Mouse (Mus musculus) liver, embryonic 15.5 days (tissue): ENCODE measurements around the gene Cd209g. TPM values are rescaled to one million over a fixed set of nuclear protein-coding genes. Genes with fewer than 3 reads are reported as not detected.
A peak's percentile ranks its signal among the peaks of the same experiment; 100 is the strongest.

Experiments
- ATAC-seq: fragments of 200-750 bp; cut with Nextera tagmentation; 2 replicates; pipeline ENCODE4 v1.8.0; 2017; ENCODE audit warnings: moderate number of reproducible peaks, mild to moderate bottlenecking, moderate library complexity; ENCODE audit not compliant: insufficient read depth
- H3K27ac ChIP-seq: fragments of 300-500 bp; sonication (generic); replicated peaks from 2 replicates; pipeline ENCODE4 v1.5.1; 2015; ENCODE audit warnings: mild to moderate bottlenecking, inconsistent platforms
- H3K27me3 ChIP-seq: fragments of 300-500 bp; sonication (generic); 2 replicates; pipeline ENCODE4 v1.6.1; 2015; ENCODE audit warnings: mild to moderate bottlenecking, inconsistent platforms
- H3K36me3 ChIP-seq: fragments of 300-500 bp; sonication (generic); replicated peaks from 2 replicates; pipeline ENCODE4 v1.6.1; 2015; ENCODE audit warnings: moderate library complexity, mild to moderate bottlenecking, inconsistent platforms
- H3K4me1 ChIP-seq: fragments of 300-500 bp; sonication (generic); replicated peaks from 2 replicates; pipeline ENCODE4 v1.6.1; 2015; ENCODE audit warnings: inconsistent platforms
- H3K4me2 ChIP-seq: fragments of 300-500 bp; sonication (generic); 2 replicates; pipeline ENCODE4 v1.6.1; 2015; ENCODE audit warnings: moderate library complexity, mild to moderate bottlenecking, inconsistent platforms
- H3K4me3 ChIP-seq: fragments of 300-500 bp; sonication (generic); replicated peaks from 2 replicates; pipeline ENCODE4 v1.5.1; 2015; ENCODE audit warnings: mild to moderate bottlenecking, inconsistent platforms
- H3K9ac ChIP-seq: fragments of 300-500 bp; sonication (generic); 2 replicates; pipeline ENCODE4 v1.6.1; 2015; ENCODE audit warnings: moderate library complexity, mild to moderate bottlenecking, inconsistent platforms
- H3K9me3 ChIP-seq: fragments of 300-500 bp; sonication (generic); replicated peaks from 2 replicates; pipeline ENCODE4 v1.6.1; 2016; ENCODE audit warnings: inconsistent platforms
- WGBS: fragments of 180-500 bp; shearing (Covaris S2); methylation state at CpG from one replicate; pipeline ENCODE4 v1.1.7; 2015; ENCODE audit warnings: mixed read lengths; ENCODE audit not compliant: insufficient replicate concordance; 5-methylcytosine and 5-hydroxymethylcytosine counted together
- polyA plus RNA-seq: library from polyadenylated mRNA; unstranded; fragments of >200 nt; fragmentation: Nextera tagmentation; extraction: Ambion mirVana; gene quantifications from 2 replicates; pipeline ENCODE4 v1.2.1, GENCODE M21; 2015

Cd209g gene
- polyA plus RNA-seq, 1 experiment from 2014 or later: 0.10 TPM

DNA sequence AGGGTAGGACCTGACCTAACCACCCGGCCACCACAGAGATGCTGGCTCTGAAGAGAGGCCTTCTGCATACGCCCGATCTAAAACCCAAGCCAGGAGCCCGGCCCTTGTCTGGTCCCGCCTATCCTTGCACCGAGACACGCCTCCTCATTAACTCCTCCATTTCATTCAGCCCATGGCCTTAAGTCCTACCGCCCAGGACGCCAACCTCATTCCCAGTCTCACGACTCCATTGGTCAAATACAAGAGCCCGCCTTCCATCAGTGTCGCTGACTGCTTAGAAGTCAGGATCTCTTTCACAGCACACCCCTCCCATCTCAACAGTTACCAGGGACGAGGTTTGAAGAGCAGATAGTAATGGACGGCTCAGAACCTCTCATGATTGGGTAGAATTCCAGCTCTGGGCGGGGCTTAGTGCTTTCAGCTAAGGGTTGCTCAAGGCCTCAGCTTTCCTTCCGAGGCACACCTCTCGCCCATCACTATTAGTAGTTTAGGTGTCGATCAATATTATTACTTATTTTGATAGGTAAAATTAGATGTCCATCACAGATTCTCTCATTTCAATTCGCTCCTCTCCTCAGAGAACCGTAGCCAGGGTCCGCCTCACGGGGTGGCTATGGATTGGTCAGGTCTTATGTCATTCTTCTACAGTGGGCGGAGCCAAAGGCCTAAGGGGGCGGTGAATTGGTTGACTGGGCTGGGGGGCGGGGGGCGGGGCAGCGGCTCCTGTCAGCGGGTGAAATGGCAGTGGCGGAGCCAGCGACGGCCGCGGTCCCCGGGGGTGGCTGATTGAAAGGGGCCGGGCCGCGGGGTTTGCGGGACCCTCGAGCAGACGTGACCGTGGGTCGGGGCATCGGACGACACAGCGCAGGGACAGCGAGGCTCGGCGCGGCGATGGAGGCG, 32.2 kb downstream of the Cd209g start, which contains the start of gene Evi5l:
TSS of gene Evi5l (plus strand) at position 716 of the 900 bp plus-strand sequence.
- ATAC-seq: peak; percentile 93
- Histone ChIP-seq H3K4me1 (peaks cover 31% of the 10 kb centered on the region), H3K4me3 (peak within 1 kb of the TSS; percentile 81), H3K27ac (peak within 1 kb of the TSS; percentile 67), H3K4me2 (peak within 1 kb of the TSS; percentile 97), H3K9ac (peak within 1 kb of the TSS; percentile 75), H3K27me3 (no peaks in the 10 kb centered on the region), H3K36me3 (no peaks in the 10 kb centered on the region), H3K9me3 (no peaks in the 10 kb centered on the region)
- under 1% methylated on average over 51 of the region's 51 CpGs for WGBS

DNA sequence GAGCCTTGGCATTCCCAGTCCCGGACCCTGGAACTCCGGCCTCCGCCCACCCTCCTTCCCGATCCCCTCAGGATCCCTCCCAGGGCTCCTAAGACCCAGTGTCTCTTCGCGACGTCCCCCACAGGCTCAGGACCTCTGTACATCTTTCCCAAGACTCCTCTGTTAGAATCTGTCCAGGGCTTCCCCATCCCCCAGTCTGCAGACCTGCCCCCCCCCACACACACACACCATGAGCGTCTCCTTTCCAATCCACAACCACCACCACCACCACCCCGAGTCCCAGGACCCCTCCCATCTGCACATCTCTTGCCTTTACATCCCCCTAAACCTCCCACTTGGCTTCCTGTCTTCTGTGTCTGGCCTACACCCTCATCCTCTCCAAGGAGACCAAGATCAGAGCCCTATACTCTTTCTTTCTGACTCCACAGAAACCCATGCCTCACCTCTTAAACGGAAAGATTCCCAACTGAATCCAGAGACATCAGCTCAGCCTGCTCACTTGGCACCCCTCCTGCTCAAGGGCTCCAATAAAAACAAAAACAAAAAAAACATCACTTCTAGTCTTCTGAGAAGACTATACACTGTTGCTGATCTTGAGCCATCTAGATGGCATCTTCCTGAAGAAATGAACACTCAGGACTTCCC, 33.1 kb downstream of the Cd209g start:
- 20% methylated on average over 10 of the region's 10 CpGs for WGBS
- ATAC-seq: no peak
- peaks cover 31% of the 10 kb centered on the region for H3K4me1 ChIP-seq
- peak overlapping the region; percentile 81 for H3K4me3 ChIP-seq
- no peaks in the 10 kb centered on the region for H3K27me3 ChIP-seq
- H3K9ac ChIP-seq: peak overlapping the region; percentile 75
- H3K9me3 ChIP-seq: no peaks in the 10 kb centered on the region
- peak overlapping the region; percentile 45; the same call in 1 of the 2 replicates for H3K27ac ChIP-seq
- no peaks in the 10 kb centered on the region for H3K36me3 ChIP-seq
- H3K4me2 ChIP-seq: peak overlapping the region; percentile 97

DNA sequence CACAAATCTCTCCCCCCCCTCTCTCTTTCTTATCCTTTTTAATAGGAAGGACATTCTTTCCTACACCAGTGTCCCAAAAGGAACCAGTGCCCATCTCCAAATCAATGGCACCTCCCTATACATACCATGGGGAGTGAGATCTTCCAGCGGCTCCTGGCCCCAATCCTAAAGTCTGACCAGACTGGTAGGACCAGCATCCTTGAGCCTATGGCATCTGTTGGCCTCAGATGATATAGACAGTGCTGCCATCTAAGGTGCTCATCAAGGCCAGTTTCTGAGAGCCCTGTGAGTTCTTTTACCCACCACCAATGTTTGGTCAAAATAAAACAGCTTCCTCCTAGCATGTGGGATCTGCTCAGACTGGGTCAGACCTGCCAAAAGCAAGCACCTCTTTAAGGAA, 34.0 kb downstream of the Cd209g start:
- H3K27ac ChIP-seq: no peak overlapping the region
- H3K36me3 ChIP-seq: no peaks in the 10 kb centered on the region
- peaks cover 31% of the 10 kb centered on the region for H3K4me1 ChIP-seq
- no peaks in the 10 kb centered on the region for H3K27me3 ChIP-seq
- ATAC-seq: no peak
- no peaks in the 10 kb centered on the region for H3K9me3 ChIP-seq
- H3K4me3 ChIP-seq: no peak overlapping the region
- no peak overlapping the region for H3K9ac ChIP-seq
- no peak overlapping the region for H3K4me2 ChIP-seq
- 89% methylated on average over 1 of the region's 1 CpGs for WGBS

DNA sequence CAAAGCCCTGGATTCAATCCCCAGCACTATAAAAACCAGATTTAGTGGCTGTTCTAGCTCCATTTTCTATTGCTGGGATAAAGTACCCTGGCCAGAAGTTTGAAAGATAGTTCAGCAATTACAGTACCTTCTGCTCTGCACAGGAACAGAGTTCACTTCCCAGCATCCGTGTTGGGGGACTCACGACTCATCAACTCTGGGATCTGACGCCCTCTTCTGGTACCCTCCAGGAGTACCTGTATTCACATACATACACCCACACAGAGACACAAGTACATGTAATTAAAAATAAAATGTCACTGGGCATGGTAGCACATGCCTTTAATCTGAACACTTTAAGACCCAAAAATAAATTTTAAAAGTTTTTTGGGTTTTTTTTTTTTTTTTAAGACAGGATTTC, 38.6 kb downstream of the Cd209g start:
- no peak for ATAC-seq
- Histone ChIP-seq H3K9ac (no peak overlapping the region), H3K9me3 (no peaks in the 10 kb centered on the region), H3K4me2 (no peak overlapping the region), H3K36me3 (no peaks in the 10 kb centered on the region), H3K27me3 (no peaks in the 10 kb centered on the region), H3K4me1 (peaks cover 11% of the 10 kb centered on the region; the same call in 1 of the 2 replicates), H3K4me3 (no peak overlapping the region), H3K27ac (no peak overlapping the region)
- WGBS: 60% methylated on average over 3 of the region's 3 CpGs

DNA sequence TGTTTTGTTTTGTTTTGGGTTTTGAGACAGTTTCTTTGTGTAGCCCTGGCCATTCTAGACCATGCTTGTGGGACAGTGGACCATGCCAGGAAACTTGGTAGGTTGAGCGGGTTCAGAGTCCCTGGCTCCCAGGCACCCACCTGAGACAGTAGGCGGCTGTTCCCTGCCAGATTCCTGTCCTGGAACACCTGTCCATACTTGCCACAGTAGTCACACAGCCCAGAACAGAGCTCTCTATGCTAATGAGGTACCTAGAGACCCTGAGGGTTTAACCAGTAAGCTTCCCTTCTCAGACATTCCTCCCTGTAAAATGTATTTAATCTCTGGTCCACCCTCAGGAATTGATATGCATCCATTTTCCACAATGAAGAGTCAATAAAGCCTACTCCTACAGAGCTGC, 40.1 kb downstream of the Cd209g start:
- no peaks in the 10 kb centered on the region for H3K27me3 ChIP-seq
- 64% methylated on average over 2 of the region's 2 CpGs for WGBS
- no peak overlapping the region for H3K9ac ChIP-seq

DNA sequence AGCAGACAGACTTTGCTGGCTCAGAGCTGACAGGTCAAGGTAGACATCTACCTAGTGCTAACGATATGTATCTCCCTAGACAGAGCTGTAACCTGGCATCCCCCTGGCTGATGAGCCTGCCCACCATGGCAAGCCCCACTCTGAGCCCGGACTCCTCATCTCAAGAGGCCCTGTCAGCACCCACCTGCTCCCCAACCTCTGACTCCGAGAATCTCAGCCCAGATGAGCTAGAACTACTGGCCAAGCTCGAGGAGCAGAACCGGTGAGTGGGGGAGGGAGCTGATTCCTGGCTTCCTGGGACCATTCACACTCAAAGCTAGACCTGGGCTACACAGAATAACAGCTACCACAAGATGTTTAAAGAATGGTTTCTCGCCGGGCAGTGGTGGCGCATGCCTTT, 49.5 kb downstream of the Cd209g start:
- Histone ChIP-seq H3K4me2 (no peak overlapping the region), H3K4me3 (no peak overlapping the region), H3K27ac (no peak overlapping the region), H3K9ac (no peak overlapping the region), H3K27me3 (no peaks in the 10 kb centered on the region), H3K36me3 (0 out of 2 replicates have a peak, but pooled peaks cover 2% of the 10 kb centered on the region), H3K9me3 (no peaks in the 10 kb centered on the region), H3K4me1 (peaks cover 20% of the 10 kb centered on the region)
- ATAC-seq: no peak
- 69% methylated on average over 8 of the region's 8 CpGs for WGBS

More for the DNA sequence above, 40.1 kb downstream of the Cd209g start:
- ATAC-seq: no peak
- Histone ChIP-seq H3K36me3 (no peaks in the 10 kb centered on the region), H3K4me2 (no peak overlapping the region), H3K27ac (no peak overlapping the region), H3K4me3 (no peak overlapping the region), H3K9me3 (no peaks in the 10 kb centered on the region), H3K4me1 (peaks cover 11% of the 10 kb centered on the region; the same call in 1 of the 2 replicates)

DNA sequence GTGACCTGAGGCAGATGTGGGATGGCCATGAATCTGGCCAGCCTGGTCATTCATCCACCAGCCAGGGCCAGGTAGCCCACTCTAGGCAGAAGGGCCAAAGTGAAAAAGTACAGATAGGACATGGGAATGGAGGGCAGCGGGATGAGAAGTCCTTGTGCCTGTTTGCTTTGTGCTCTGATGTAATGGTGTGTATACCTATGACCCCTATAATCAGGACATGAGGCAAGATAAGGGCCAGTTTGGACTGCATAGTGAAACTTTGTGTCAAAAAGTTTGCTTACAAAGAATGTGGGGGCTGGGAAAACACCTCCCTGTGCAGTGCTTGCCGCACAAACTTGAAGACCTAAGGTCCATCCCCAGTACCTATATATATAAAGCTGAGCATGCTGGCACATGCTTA, 52.3 kb downstream of the Cd209g start:
- H3K9me3 ChIP-seq: no peaks in the 10 kb centered on the region
- ATAC-seq: peak; percentile 36
- H3K4me1 ChIP-seq: peaks cover 40% of the 10 kb centered on the region
- 0 out of 2 replicates have a peak, but pooled peaks cover 3% of the 10 kb centered on the region for H3K36me3 ChIP-seq
- no peaks in the 10 kb centered on the region for H3K27me3 ChIP-seq
- H3K9ac ChIP-seq: no peak overlapping the region
- H3K4me3 ChIP-seq: no peak overlapping the region
- WGBS: 85% methylated on average over 2 of the region's 2 CpGs
- H3K27ac ChIP-seq: peak overlapping the region; percentile 53; the same call in 1 of the 2 replicates
- H3K4me2 ChIP-seq: no peak overlapping the region

Other genes starting within 250 kb of the Cd209g start
- not detected in 2 replicates for gene Cd209b, start 207.3 kb upstream of the Cd209g start, polyA plus RNA-seq
- gene Cd209c, start 179.4 kb upstream of the Cd209g start, polyA plus RNA-seq: 0.09 and 0.14 TPM in 2 replicates
- gene Cd209f, start 28.3 kb upstream of the Cd209g start, polyA plus RNA-seq: 1.4 and 1.9 TPM in 2 replicates
- 4.9 and 6.0 TPM in 2 replicates for gene Evi5l, start 32.5 kb downstream of the Cd209g start, polyA plus RNA-seq
- gene Prr36, start 83.4 kb downstream of the Cd209g start, polyA plus RNA-seq: 0.36 and 0.37 TPM in 2 replicates
- gene Lrrc8e, start 92.7 kb downstream of the Cd209g start, polyA plus RNA-seq: 0.22 and 0.32 TPM in 2 replicates
- gene Map2k7, start 104.6 kb downstream of the Cd209g start, polyA plus RNA-seq: 10.4 and 11.1 TPM in 2 replicates
- gene Gm49320, start 104.8 kb downstream of the Cd209g start, polyA plus RNA-seq: 0.10 and 0.17 TPM in 2 replicates
- gene Tgfbr3l, start 114.1 kb downstream of the Cd209g start, polyA plus RNA-seq: 0.36 and 0.68 TPM in 2 replicates
- gene Snapc2, start 119.0 kb downstream of the Cd209g start, polyA plus RNA-seq: 17.8 and 21.8 TPM in 2 replicates
- gene Ctxn1, start 125.2 kb downstream of the Cd209g start, polyA plus RNA-seq: 1.9 and 2.4 TPM in 2 replicates
- gene Timm44, start 141.8 kb downstream of the Cd209g start, polyA plus RNA-seq: 27.8 and 31.4 TPM in 2 replicates
- gene Ccl25, start 191.1 kb downstream of the Cd209g start, polyA plus RNA-seq: 4.6 and 5.4 TPM in 2 replicates
- gene Elavl1, start 191.3 kb downstream of the Cd209g start, polyA plus RNA-seq: 93.0 and 102 TPM in 2 replicates